Mouse (Mus musculus) kidney, adult 18-20 months (tissue): Measurements from ENCODE around the gene Olfr659.

Experiments used
- DNase-seq: peaks from one replicate; pipeline ENCODE4 v3.0.0; 2021

Olfr659 gene

DNA sequence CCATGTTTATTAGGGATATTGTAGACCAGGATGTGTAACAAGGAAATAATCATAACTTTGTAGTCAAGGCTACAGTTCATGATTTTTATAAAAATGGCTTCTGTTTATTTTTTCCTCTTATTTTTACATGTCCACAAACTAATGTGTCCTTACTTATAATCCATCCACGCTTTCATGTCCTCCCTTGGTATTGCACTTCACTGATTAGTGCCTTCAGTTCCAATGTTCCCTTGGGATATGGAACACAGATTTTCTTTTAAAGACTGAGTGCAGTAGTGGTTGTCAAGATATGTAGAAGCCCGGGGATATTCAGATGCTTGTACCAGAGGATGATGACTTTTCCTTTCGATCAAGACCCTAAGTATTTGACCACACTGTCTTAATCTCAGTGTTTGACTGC, at the start of gene Olfr659:
TSS of gene Olfr659 (plus strand) at position 301 of the 400 bp plus-strand sequence.
- no peak for DNase-seq

DNA sequence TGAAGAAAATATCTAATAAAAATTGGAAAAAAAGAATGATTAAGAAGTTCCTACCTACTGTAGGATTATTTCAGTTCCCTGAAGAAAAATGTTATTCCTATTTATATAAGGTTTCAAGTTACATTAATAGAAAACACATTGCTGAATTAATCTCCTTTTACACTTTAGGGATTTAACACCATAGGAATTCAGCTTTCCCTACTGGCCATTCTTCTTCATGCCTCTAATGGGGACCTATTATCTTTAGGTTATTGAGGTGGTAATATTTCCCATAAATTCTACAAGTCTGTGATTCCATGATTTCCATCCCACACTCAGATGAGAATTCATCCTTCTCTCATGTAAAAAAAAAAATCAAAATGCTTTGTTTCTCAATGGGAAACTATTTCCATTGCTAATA, 42.1 kb upstream of the Olfr659 start, which contains the start of gene Olfr657:
TSS of gene Olfr657 (plus strand) at position 301 of the 400 bp plus-strand sequence.
- no peak for DNase-seq

DNA sequence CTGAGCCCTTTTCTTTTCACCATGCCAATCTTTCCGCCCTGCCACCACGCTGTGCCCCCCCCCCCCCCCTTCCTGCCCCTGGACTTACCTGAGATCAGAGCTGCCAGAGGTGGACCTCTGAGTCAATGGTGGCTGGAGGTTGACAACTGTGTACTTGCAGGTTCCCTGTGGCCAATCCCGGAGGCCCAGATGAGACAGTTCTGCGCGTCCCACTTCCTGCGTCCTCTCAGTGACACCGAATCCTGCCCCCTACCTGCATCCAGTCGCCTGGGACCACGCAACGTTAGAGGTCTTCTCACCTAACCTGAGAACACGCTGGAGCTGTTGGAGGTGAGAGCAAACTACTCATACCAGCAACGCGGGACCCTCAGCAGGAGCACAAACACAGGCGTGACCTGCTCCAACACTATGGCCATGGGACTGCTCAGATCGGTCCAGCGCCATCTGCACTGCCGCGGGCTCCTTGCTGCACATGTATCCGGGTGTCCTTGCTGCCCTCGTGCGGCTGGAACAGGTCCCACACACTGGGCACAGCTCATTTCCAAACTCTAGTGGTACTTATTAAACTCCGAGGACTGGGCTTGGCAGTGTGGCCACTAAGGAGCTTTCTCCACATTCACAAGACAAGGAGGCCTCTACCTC, 19.6 kb upstream of the Olfr659 start, which contains the start of gene Olfr658:
TSS of gene Olfr658 (minus strand) at position 465 of the 642 bp plus-strand sequence.
- DNase-seq: peak; percentile 8

DNA sequence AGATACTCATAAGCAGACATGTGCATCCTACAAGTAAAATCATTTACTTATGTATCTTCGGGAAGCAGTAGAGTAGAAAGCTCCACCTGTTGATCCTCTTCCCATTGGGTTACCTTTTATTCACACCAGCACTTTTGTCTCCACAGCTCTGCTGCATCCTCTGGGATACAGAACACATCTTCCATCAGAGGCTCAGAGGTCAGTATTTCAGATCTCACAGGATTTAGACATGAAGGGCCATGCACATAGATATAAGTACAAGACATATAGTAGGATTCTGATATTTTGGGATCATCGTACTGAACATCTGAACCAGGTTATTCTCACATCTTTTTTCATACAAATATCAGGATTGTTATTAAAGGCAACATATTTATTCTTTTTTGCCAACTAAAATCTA, 19.6 kb downstream of the Olfr659 start, which contains the start of gene Olfr661:
TSS of gene Olfr661 (plus strand) at position 301 of the 400 bp plus-strand sequence.
- DNase-seq: no peak
